Mouse (Mus musculus) embryonic facial prominence, embryonic 11.5 days (tissue): ENCODE measurements at regions not wholly inside any gene's neighbourhood (a gene's known extent, or its start where the extent isn't known, plus 50 kb on each side); places are given as distances from the start of the nearest gene placed in this dataset.
A peak's percentile ranks its signal among the peaks of the same experiment; 100 is the strongest.

Source experiments
- ATAC-seq: fragments of 200-750 bp; cut with Nextera tagmentation; replicated peaks from 2 replicates; pipeline ENCODE4 v1.8.0; 2017; ENCODE audit warnings: low read depth; ENCODE audit not compliant: insufficient number of reproducible peaks, low FRiP score, low TSS enrichment
- DNase-seq: peaks from one replicate; pipeline ENCODE4 v3.0.0-alpha.2; 2015; ENCODE audit warnings: low spot score
- H3K27ac ChIP-seq: fragments of 300-500 bp; sonication (generic); replicated peaks from 2 replicates; pipeline ENCODE4 v1.5.1; 2014; ENCODE audit warnings: mild to moderate bottlenecking, low read depth, low read length, control low read depth
- H3K27me3 ChIP-seq: fragments of 300-500 bp; sonication (generic); 2 replicates; pipeline ENCODE4 v1.6.1; 2014; ENCODE audit warnings: mild to moderate bottlenecking, low read length, moderate library complexity, mixed read lengths; ENCODE audit not compliant: control insufficient read depth, insufficient read depth
- H3K36me3 ChIP-seq: fragments of 300-500 bp; sonication (generic); replicated peaks from 2 replicates; pipeline ENCODE4 v1.6.1; 2014; ENCODE audit warnings: low read depth, mild to moderate bottlenecking, low read length, moderate library complexity, mixed read lengths; ENCODE audit not compliant: control insufficient read depth, insufficient read depth
- H3K4me1 ChIP-seq: fragments of 300-500 bp; sonication (generic); 2 replicates; pipeline ENCODE4 v1.6.1; 2014; ENCODE audit warnings: low read length, mixed read lengths; ENCODE audit not compliant: control insufficient read depth, insufficient read depth
- H3K4me2 ChIP-seq: fragments of 300-500 bp; sonication (generic); 2 replicates; pipeline ENCODE4 v1.6.1; 2014; ENCODE audit warnings: low read depth, mild to moderate bottlenecking, control low read depth, low read length, moderate library complexity
- H3K4me3 ChIP-seq: fragments of 300-500 bp; sonication (generic); 2 replicates; pipeline ENCODE4 v1.5.1; 2014; ENCODE audit warnings: low read depth, low read length, control low read depth
- H3K9ac ChIP-seq: fragments of 300-500 bp; sonication (generic); replicated peaks from 2 replicates; pipeline ENCODE4 v1.6.1; 2014; ENCODE audit warnings: mild to moderate bottlenecking, control low read depth, low read length
- H3K9me3 ChIP-seq: fragments of 300-500 bp; sonication (generic); replicated peaks from 2 replicates; pipeline ENCODE4 v1.6.1; 2016; ENCODE audit warnings: mild to moderate bottlenecking, low read length, inconsistent platforms, mixed read lengths; ENCODE audit not compliant: control insufficient read depth
- WGBS: fragments of 180-500 bp; shearing (Covaris S2); extraction: QIAGEN DNeasy Blood & Tissue Kit; methylation state at CpG from one replicate; pipeline ENCODE4 v1.1.7; 2014; 5-methylcytosine and 5-hydroxymethylcytosine counted together

GRCm38 (mm10) chr3:104306961-104307360 is 86.8 kb upstream of the Magi3 start:
- DNase-seq (no peak), ATAC-seq (no peak)
- Histone ChIP-seq H3K36me3 (no peaks in the 10 kb centered on the region), H3K4me1 (no peaks in the 10 kb centered on the region), H3K27me3 (no peaks in the 10 kb centered on the region), H3K9ac (no peak overlapping the region), H3K27ac (no peak overlapping the region), H3K4me3 (no peak overlapping the region), H3K4me2 (no peak overlapping the region), H3K9me3 (no peaks in the 10 kb centered on the region)
- 64% methylated on average over 1 of the region's 1 CpGs for WGBS

- Histone ChIP-seq H3K4me1 (no peaks in the 10 kb centered on the region), H3K4me3 (no peak overlapping the region), H3K27me3 (no peaks in the 10 kb centered on the region), H3K27ac (no peak overlapping the region), H3K36me3 (no peaks in the 10 kb centered on the region), H3K4me2 (no peak overlapping the region), H3K9ac (no peak overlapping the region), H3K9me3 (no peaks in the 10 kb centered on the region)
- DNase-seq (peak; percentile 33), ATAC-seq (no peak)
- 27% methylated on average over 12 of the region's 12 CpGs for WGBS
Measured at GRCm38 (mm10) chr3:104305904-104306563, 85.9 kb upstream of the Magi3 start.

- no peak overlapping the region for H3K27ac ChIP-seq
- H3K27me3 ChIP-seq = no peaks in the 10 kb centered on the region
- H3K4me1 ChIP-seq = no peaks in the 10 kb centered on the region
- WGBS = 83% methylated on average over 7 of the region's 7 CpGs
- no peak overlapping the region for H3K4me2 ChIP-seq
- H3K9me3 ChIP-seq = no peaks in the 10 kb centered on the region
- H3K9ac ChIP-seq = no peak overlapping the region
- H3K36me3 ChIP-seq = no peaks in the 10 kb centered on the region
- ATAC-seq (no peak), DNase-seq (no peak)
- H3K4me3 ChIP-seq = no peak overlapping the region
Measured at GRCm38 (mm10) chr3:104303577-104303976, 83.4 kb upstream of the Magi3 start.

GRCm38 (mm10) chr3:104300201-104300600 is 80.0 kb upstream of the Magi3 start:
- H3K27me3 ChIP-seq = no peaks in the 10 kb centered on the region
- no peak overlapping the region for H3K4me2 ChIP-seq
- H3K9ac ChIP-seq = no peak overlapping the region
- H3K36me3 ChIP-seq = no peaks in the 10 kb centered on the region
- H3K9me3 ChIP-seq = no peaks in the 10 kb centered on the region
- DNase-seq = no peak
- ATAC-seq = no peak
- 86% methylated on average over 5 of the region's 5 CpGs for WGBS
- H3K4me1 ChIP-seq = no peaks in the 10 kb centered on the region
- H3K27ac ChIP-seq = no peak overlapping the region
- no peak overlapping the region for H3K4me3 ChIP-seq

- WGBS = 43% methylated on average over 4 of the region's 4 CpGs
- Histone ChIP-seq H3K9ac (no peak overlapping the region), H3K27ac (no peak overlapping the region), H3K4me2 (no peak overlapping the region), H3K36me3 (no peaks in the 10 kb centered on the region), H3K4me3 (no peak overlapping the region), H3K9me3 (no peaks in the 10 kb centered on the region), H3K27me3 (no peaks in the 10 kb centered on the region), H3K4me1 (no peaks in the 10 kb centered on the region)
- no peak for ATAC-seq
- no peak for DNase-seq
Measured at GRCm38 (mm10) chr3:104298878-104299277, 78.7 kb upstream of the Magi3 start.

- Histone ChIP-seq H3K27me3 (no peaks in the 10 kb centered on the region), H3K36me3 (no peaks in the 10 kb centered on the region), H3K4me2 (no peak overlapping the region), H3K9me3 (no peaks in the 10 kb centered on the region), H3K27ac (no peak overlapping the region), H3K9ac (no peak overlapping the region), H3K4me3 (no peak overlapping the region), H3K4me1 (no peaks in the 10 kb centered on the region)
- no peak for DNase-seq
- 85% methylated on average over 2 of the region's 2 CpGs for WGBS
- no peak for ATAC-seq
Measured at GRCm38 (mm10) chr3:104298409-104298808, 78.2 kb upstream of the Magi3 start.

- H3K4me2 ChIP-seq = no peak overlapping the region
- WGBS = 59% methylated on average over 6 of the region's 6 CpGs
- no peaks in the 10 kb centered on the region for H3K9me3 ChIP-seq
- no peaks in the 10 kb centered on the region for H3K4me1 ChIP-seq
- no peak for DNase-seq
- H3K9ac ChIP-seq = no peak overlapping the region
- no peaks in the 10 kb centered on the region for H3K36me3 ChIP-seq
- ATAC-seq = no peak
- no peak overlapping the region for H3K27ac ChIP-seq
- H3K27me3 ChIP-seq = no peaks in the 10 kb centered on the region
- H3K4me3 ChIP-seq = no peak overlapping the region
Measured at GRCm38 (mm10) chr3:104297112-104297511, 76.9 kb upstream of the Magi3 start.

- no peaks in the 10 kb centered on the region for H3K36me3 ChIP-seq
- DNase-seq (no peak), ATAC-seq (no peak)
- H3K9ac ChIP-seq = no peak overlapping the region
- WGBS = 76% methylated on average over 9 of the region's 9 CpGs
- no peak overlapping the region for H3K4me3 ChIP-seq
- H3K27ac ChIP-seq = no peak overlapping the region
- H3K4me1 ChIP-seq = no peaks in the 10 kb centered on the region
- H3K27me3 ChIP-seq = no peaks in the 10 kb centered on the region
- no peaks in the 10 kb centered on the region for H3K9me3 ChIP-seq
- H3K4me2 ChIP-seq = no peak overlapping the region
Measured at GRCm38 (mm10) chr3:104295856-104296255, 75.7 kb upstream of the Magi3 start.
